Mouse (Mus musculus) layer of hippocampus, adult 18-20 months (tissue): ENCODE results near the gene Plxnb3. TPM values are rescaled to one million over a fixed set of nuclear protein-coding genes. Genes with fewer than 3 reads are reported as not detected.

Experiments
- DNase-seq, 2 experiments: peaks; one replicate each; pipeline ENCODE4 v3.0.0; 2022; ENCODE audit warnings: low spot score in 2 of 2
- total RNA-seq, 2 experiments: library from RNA; stranded (reverse); gene quantifications; 2 replicates each; pipeline ENCODE4 v1.2.3; 2021

Gene Plxnb3
- total RNA-seq, 2 experiments from 2014 or later = 11.7 to 12.2 TPM

GRCm38 (mm10) chrX:73782227-73782626 lies 25.3 kb downstream of the Plxnb3 start:
- no peak for DNase-seq

GRCm38 (mm10) chrX:73785666-73786065 lies 28.8 kb downstream of the Plxnb3 start:
- DNase-seq = no peak

GRCm38 (mm10) chrX:73786364-73787224 lies 29.7 kb downstream of the Plxnb3 start, which contains the start of the genes Idh3g and Ssr4:
Gene Idh3g (minus strand): TSS chrX:73786897.
Gene Ssr4 (plus strand): TSS chrX:73787028.
- DNase-seq = peak; percentile 92 to 94

GRCm38 (mm10) chrX:73787225-73787558 lies 30.3 kb downstream of the Plxnb3 start:
- no peak for DNase-seq

- DNase-seq = no peak
Observed at GRCm38 (mm10) chrX:73788501-73788900, 31.6 kb downstream of the Plxnb3 start.

- no peak for DNase-seq
Observed at GRCm38 (mm10) chrX:73793039-73793438, 36.1 kb downstream of the Plxnb3 start.

- DNase-seq = no peak
Observed at GRCm38 (mm10) chrX:73793505-73793904, 36.6 kb downstream of the Plxnb3 start.

GRCm38 (mm10) chrX:73797511-73797910 lies 40.6 kb downstream of the Plxnb3 start:
- DNase-seq = no peak

GRCm38 (mm10) chrX:73798502-73798901 lies 41.6 kb downstream of the Plxnb3 start:
- DNase-seq = peak in 1 of 2 experiments; percentile 58

- no peak for DNase-seq
Observed at GRCm38 (mm10) chrX:73805814-73806213, 48.9 kb downstream of the Plxnb3 start.

- DNase-seq = no peak
Observed at GRCm38 (mm10) chrX:73815072-73815471, 58.2 kb downstream of the Plxnb3 start.

- DNase-seq = no peak
Observed at GRCm38 (mm10) chrX:73816596-73817314, 59.9 kb downstream of the Plxnb3 start.

Other genes with a start within 250 kb of the Plxnb3 start
- under 1 TPM; 0.23 to 0.30 TPM for gene Dusp9, start 117.7 kb upstream of the Plxnb3 start, total RNA-seq
- 100 to 1,000 TPM; 107 to 135 TPM for gene Pnck, start 97.0 kb upstream of the Plxnb3 start, total RNA-seq
- 100 to 1,000 TPM in 1 of 2 experiments, 10 to 100 TPM in 1; 89.6 to 102 TPM for gene Slc6a8, start 83.9 kb upstream of the Plxnb3 start, total RNA-seq
- gene Bcap31, start 40.9 kb upstream of the Plxnb3 start, total RNA-seq = 10 to 100 TPM; 75.8 to 79.1 TPM
- gene Abcd1, start 40.5 kb upstream of the Plxnb3 start, total RNA-seq = 10 to 100 TPM; 11.6 to 12.8 TPM
- gene Srpk3, start 17.3 kb downstream of the Plxnb3 start, total RNA-seq = 1 to 10 TPM; 2.7 to 6.3 TPM
- gene Idh3g, start 29.8 kb downstream of the Plxnb3 start, total RNA-seq = 100 to 1,000 TPM; 194 to 204 TPM
- gene Ssr4, start 29.9 kb downstream of the Plxnb3 start, total RNA-seq = 10 to 100 TPM; 87.4 to 87.6 TPM
- 100 to 1,000 TPM in 1 of 2 experiments, 10 to 100 TPM in 1; 95.8 to 104 TPM for gene Pdzd4, start 67.9 kb downstream of the Plxnb3 start, total RNA-seq
- not detected for gene Avpr2, start 135.0 kb downstream of the Plxnb3 start, total RNA-seq
- gene L1cam, start 139.0 kb downstream of the Plxnb3 start, total RNA-seq = 100 to 1,000 TPM; 118 to 119 TPM
- 1 to 10 TPM; 4.3 to 4.4 TPM for gene Arhgap4, start 164.8 kb downstream of the Plxnb3 start, total RNA-seq
- 10 to 100 TPM; 57.7 to 61.3 TPM for gene Naa10, start 164.9 kb downstream of the Plxnb3 start, total RNA-seq
- 1 to 10 TPM; 5.4 to 5.5 TPM for gene Renbp, start 173.8 kb downstream of the Plxnb3 start, total RNA-seq
- 10 to 100 TPM; 71.8 to 73.2 TPM for gene Hcfc1, start 209.3 kb downstream of the Plxnb3 start, total RNA-seq